Mouse (Mus musculus): Measurements from ENCODE around the gene Olfml1.
A peak's percentile ranks its signal among the peaks of the same experiment; 100 is the strongest.

Gene Olfml1

DNA sequence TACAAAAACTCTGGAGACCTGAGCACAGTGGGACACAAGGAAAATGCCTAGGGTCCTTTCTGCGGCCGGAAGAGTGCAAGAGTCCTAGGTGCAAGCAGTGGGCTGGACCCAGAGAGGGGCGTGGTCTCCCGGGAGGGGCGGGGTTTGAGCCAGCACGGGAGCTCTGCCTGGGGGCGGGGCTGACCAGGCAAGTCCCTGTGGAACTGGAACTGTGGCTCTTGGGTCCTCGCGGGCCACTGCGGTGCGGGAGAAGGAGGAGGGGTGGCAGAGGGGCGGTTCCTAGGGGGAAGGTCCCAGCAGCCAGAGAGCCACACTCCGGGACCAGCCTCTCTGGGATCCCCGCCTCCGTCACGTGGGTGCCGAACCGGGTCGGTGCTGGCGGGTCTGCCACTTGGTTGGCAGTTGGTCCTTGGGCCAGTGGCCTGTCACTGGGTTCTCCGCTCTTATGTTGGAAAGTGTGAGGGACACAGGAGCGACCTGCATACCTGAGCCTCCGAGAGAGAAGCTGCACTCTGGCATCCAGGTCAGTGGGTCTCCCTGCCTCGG is 27.7 kb downstream of the Olfml1 start, which contains the start of gene Ppfibp2:
Ppfibp2 (plus strand) TSS at position 351 of the 546 bp plus-strand sequence.
- peak; percentile 66 to 74 for DNase-seq (ENCODE audit: low spot score in 2 of 2)

DNA sequence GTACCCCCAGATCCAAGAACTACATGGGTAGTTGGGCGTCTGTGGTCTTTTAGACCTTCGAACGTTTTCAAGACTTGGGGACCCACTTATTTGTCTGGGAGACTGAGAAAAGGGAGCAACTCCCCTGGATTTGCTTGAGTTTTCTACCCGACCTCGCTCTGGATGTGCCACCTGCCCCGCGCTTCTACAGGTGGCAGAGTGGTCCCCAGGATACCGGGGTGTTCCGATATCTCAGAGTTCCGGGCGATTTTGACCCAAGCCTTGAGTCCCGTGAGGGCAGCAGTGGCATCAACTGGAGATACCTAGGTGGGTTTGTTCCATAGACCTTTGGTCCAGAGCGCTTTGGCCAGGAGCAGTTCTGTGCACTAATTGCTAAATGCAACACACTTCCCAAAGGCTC is 28.2 kb downstream of the Olfml1 start:
- DNase-seq (ENCODE audit: low spot score in 2 of 2): no peak

DNA sequence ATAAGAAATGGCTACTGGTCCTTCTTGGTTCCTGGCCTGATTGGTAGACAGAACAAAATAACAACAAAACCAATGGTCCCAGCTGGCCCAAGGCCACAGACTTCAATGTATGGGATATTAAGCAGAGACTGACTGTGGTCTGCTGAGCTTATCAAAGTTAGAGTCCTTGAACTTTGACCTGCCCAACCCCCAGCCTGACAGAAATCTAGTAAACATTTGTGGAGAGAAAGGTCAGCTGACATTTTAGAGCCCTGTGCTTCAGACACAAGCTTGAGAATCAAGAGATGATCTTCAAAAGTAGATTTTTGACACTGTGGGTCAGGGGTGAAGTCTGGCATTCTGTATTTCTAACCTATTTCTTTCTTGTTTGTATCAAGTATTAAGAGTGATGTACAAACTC is 29.5 kb downstream of the Olfml1 start:
- no peak for DNase-seq (ENCODE audit: low spot score in 2 of 2)

DNA sequence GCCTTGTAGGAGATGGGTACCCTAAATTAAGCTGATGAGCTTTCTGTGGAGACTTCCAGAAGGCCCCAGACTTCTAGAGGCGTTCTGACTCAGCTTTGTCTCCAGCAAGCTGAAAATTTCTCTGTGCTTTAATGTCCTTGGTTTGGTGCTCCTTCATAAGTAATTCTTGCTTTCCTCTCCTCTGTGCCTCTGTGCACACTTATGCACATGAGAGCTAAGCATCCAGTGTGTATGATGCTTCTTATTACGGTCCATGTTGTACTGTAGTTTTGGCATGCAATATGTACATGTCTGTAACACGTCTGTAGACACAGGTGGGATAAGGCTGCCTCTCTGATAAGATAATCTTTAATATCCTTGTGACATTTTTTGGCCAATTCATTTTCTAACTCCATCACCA is 30.7 kb downstream of the Olfml1 start:
- no peak for DNase-seq (ENCODE audit: low spot score in 2 of 2)

DNA sequence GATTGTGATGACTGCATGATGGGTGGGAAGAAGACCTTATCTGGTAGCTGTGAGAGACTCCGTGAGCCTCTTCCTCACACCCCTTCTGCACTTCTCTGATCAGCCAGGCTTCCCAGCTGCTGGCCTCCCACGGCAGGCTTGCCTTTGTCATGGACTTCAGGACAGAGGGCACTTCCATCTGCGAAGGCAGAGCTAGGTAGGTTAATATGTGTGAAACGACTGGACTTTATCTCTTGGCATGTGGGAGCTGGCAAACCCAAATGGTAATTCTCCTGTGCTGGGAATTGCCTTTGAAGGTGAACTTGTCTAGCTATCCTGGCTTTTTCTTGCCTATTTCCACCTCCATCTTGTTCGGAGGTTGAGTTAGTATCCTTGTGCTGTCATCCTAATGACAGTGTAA is 33.4 kb downstream of the Olfml1 start:
- DNase-seq (ENCODE audit: low spot score in 2 of 2): no peak

DNA sequence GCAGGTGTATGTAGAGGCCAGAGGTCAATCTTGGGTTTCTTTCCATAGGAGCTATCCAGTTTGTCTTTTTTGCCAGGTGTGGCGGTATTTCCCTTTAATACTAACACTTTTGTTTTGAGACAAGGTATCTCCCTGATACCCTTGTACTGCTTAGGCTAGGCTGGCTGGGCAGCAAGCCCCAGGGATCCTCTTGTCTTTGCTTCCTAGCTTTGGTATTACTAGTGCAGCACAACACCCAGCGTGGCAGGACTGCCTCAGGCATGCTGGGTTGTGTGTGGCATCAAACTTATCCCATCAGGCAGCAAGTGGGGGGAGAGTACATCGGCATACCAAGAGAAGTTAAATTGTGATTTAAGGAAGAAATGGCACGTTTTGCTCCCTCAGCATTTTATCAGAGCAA is 35.3 kb downstream of the Olfml1 start:
- DNase-seq (ENCODE audit: low spot score in 2 of 2): no peak

DNA sequence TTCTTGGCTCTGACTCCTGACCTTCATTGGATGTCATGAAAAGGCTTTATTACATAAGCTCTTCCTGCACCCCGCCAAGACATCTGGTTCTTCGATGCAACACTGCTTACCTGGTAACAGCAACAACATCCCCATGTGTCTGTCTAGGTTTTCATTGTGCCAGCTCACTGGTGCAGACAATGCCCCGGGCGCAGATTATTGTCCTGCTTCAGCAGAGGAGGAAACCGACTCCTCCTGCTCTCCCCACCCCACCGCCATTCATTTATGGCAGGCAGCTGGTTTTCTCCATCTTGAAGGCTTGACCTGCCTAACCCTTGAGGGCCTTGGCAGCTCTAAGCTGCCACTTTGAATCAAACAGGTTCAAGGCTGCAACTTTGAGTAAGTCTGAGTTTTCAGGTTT is 35.7 kb downstream of the Olfml1 start:
- DNase-seq (ENCODE audit: low spot score in 2 of 2): no peak

DNA sequence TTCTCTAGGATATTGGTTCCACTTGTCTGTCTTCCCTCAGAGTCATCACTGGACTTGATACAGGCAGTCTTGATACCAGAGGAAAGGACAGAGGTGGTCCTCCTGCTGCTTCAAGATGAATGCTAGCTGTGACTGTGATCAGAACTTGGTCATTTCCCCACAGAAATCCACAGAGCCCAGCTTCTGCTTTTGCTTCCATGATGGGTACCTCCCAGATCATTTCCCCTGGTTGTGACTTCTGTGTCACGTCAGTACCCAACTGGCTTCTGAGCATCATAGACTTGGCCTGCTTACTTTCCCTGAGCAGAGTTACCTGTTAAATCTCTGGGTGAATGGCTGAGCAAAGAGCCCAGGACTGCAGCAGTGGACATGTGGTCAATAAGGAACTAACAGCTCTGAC is 40.5 kb downstream of the Olfml1 start:
- DNase-seq (ENCODE audit: low spot score in 2 of 2): no peak

DNA sequence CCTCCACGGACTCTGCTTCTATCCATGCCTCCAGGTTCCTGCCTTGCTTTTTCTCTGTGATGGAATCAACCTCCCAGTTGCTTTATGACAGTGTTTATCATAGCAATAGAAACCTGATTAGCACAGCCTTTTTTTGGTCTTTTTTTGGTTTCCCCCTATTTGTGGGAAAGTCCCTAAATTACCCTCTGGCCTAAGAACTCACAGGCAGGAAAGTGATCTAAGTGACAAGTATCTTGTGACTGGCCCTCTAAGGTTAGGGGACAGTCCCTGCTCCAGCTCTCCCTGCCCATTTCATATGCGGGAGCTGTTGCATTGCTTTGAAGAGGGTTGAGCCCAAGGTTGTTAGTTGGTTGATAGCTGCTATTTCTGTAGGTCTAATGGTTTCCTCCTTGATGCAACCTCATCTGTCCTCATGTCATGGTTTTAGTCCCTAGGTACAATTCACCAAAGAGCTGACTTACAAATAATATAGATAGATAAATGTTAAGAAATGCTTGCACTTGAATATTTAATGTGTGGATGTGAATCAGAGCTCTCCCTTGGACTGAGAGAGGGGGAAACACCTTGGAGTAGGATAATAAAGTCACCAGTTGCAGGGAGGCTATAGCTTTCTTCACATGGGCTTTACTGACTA is 42.5 kb downstream of the Olfml1 start:
- DNase-seq (ENCODE audit: low spot score in 2 of 2): no peak

DNA sequence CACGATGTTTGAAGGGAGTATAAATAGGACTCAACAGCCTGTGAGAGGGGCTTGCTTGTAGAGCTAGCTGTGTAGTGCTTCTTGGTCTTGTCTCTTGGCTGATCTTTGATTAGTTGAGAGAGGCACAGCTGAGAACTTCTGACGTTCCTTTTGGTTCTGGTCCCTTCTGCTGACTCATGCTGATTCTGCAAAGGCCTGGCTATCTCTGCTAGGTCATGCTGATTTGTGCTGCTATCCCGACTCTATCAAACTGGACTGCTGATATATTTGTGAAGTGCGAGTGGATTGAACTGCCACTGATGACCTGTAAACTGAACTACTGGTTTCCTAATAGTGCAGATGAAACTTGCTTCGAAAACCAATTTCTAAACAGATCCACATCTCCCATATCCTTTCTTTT is 43.6 kb downstream of the Olfml1 start:
- DNase-seq (ENCODE audit: low spot score in 2 of 2): no peak

DNA sequence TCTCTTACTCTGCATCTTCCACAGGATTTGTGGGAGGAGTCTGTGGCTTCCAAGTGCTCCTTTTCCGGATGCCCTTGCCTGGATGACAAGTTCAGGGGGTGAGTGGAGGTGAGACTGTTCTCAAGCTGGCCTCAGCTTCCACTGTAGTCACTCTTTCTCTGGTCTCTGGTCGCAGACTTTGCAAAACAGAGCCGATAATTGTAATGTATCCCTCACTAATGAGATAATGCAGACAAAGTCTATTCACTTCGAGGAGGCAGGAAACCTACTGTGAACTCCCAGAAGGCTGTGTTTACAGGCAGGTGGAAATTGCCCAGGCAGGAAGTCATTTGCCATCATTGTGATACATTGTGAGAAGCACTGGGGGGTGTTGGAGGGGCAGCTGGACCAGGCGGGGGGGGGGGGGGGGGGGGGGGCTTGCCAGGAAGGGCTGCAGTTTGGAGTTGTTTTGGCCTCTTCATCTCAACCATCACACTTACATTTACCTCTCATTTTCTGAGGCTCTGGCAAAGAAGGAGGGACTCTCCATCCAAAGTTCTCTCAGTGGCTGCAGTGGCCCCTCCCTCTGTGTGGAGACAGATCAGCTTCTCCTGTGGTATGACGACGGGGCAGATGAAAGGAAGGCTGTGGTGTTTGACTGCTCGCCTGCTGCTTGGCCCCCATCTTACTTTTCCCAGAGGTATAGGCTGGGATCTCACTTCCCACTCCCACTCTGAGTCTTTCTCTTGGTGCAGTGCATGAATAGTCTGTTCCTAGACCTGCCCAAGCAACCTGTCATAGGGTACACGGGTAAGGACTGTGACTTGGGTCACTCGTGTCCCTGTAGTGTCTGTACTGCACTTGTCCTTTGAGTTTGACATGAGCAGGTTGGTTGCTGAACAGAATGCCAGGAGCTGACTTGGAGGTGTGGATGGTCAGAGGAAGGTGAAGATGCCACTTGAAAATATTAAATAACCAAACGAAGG is 51.1 kb downstream of the Olfml1 start:
- DNase-seq (ENCODE audit: low spot score in 2 of 2): no peak

DNA sequence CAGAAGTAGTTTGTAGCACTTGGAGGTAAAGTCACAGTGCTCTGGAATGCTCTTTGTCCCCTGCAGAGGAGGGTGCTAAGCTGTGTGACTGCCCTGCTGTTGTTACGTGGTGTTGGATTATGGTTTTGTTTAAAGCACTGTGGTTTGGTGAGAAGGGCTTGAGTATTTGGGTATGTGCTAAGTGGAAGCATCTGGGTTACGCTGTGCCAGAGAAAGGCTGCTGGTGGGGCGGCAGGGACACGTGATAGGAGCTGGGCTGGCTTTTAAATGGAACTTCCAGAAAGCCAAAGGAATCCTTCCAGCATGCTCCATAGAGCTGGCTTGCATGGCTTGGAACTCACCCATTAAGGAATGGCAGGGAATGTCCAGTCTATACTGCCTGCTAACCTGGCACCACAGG is 52.0 kb downstream of the Olfml1 start:
- DNase-seq (ENCODE audit: low spot score in 2 of 2): no peak

DNA sequence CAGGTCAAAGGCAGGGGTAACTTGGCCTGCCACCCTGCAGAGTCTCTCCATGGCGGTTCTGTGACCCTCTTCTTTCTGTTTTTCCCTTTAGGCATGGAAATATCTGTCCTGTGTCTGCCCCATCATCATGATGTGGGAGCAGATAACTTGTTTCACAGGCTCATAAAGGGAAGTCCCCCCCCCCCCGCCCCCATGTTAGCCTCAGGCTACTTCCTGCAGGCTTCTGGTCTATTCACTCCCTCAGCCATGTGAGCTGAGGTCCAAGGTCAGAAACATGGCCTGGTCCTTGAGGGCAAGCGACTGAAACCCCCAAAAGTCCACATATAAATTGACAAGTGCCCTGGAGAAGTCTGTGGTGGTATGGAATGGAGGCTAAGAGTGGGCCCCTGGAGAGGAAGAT is 52.9 kb downstream of the Olfml1 start:
- no peak for DNase-seq (ENCODE audit: low spot score in 2 of 2)

DNA sequence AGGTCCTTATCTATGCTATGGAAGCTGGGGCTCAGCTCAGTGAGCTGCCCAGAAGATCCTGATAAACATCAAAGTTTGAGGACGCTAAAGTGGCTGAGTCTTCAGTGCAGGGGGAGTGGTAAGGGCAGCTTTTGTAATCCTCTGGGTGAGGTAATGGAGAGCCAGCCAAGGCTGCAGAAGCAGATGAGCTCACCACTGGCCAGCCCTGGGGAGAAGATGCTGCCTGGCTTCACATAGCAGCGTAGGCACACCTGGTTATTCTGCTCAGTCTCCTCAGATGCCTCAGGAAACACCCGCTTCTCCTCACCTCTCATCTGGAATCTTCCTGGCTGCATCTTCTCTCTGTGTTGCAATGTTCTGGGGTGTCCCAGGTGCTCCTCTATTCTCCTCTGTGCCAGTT is 57.2 kb downstream of the Olfml1 start:
- DNase-seq (ENCODE audit: low spot score in 2 of 2): no peak

DNA sequence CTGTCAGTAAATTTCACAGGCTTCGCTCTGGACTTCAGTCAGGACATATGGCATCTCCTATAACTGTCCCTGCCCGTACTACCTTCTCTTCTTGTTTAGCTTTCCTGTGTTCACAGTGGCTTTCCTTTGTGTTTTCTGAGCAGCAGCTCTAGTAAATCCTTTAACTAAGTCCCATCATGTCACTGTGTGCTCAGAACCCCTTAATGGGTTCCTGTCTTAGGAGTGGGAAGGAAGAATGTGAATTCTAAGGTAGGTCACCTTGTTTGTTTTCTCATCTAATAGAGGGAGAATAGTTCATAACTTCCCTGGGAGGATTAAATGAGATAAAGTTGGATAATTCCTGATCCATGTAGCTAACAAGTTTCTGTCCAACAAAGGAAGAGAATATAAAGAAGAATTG is 57.8 kb downstream of the Olfml1 start, which contains the start of gene 5330417H12Rik:
5330417H12Rik (minus strand) TSS at position 101 of the 400 bp plus-strand sequence.
- no peak for DNase-seq (ENCODE audit: low spot score in 2 of 2)

DNA sequence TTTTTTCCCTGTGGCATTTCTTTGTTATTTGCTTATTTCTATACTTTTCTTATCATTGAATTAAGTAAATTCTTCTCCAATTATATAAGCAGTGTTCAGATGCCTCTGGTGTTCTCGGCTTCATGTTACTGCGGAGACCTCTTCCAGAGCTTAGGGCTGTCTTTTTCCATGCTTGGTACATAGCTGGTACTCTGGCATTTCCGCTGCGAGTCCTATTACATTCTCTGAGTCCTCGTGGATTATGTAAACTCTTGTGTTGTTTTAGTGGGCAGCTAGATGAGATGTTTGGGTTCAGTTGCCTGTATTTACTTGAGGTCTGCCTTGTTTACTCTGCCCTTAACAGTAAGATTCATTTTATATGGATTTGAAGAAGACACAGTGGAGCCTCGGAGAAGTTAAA is 58.5 kb downstream of the Olfml1 start:
- DNase-seq (ENCODE audit: low spot score in 2 of 2): no peak

DNA sequence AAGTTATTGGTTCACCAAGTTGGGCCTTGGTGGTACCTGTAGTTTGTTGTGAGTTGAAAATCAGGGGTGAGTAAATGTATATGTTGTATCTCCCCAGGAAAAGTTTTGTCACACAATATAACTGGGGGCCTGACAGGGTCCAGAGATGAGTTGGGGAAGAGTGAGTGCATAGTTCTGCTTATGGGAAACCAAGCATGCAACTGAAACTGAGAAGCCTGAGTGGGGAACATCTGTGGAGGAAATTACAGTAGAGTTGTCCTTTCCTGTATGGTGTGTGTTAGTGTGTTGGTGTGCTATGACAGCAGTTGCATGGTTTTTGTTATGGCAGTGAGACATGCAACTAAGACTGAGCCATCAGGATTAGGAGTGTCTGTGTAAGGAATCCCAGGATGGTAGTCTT is 61.1 kb downstream of the Olfml1 start:
- no peak for DNase-seq (ENCODE audit: low spot score in 2 of 2)

DNA sequence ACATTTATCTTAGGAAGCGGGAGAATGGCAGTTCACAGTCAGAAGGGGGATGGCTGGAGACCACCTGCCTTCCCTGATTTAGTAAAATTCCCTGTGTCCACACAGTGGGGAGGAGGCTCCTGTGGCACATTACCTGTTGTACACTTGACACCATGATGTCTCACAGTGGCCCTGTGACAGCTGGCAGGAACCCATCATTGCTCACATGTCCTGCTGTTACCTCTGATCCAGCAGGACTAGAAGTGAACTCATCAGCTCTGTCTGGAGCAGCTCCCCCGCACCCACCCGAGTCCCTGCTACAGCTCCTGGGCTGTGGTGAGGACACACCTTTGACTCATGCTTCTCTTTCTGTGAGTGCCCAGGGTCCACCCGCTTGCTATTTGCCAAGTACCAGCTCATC is 66.0 kb downstream of the Olfml1 start:
- DNase-seq (ENCODE audit: low spot score in 2 of 2): no peak

DNA sequence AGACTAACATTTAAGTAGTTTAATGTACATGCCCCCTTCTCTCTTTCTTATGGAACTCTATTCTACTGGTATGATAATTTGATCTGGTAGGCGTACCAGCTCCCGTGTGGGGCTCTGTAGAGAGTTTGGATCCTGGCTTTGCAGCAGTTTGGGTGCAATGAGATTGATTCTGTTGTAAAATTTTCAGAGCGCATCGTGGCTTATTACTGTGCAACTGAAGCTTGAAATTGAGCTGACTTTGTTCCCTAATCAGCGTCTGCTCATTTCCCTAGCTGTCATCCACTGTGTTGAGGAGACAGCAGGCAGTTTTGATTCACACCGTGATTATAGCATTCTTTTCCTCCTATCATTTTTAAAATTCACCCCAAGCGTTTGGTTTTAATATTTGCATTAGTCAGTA is 70.2 kb downstream of the Olfml1 start:
- no peak for DNase-seq (ENCODE audit: low spot score in 2 of 2)

DNA sequence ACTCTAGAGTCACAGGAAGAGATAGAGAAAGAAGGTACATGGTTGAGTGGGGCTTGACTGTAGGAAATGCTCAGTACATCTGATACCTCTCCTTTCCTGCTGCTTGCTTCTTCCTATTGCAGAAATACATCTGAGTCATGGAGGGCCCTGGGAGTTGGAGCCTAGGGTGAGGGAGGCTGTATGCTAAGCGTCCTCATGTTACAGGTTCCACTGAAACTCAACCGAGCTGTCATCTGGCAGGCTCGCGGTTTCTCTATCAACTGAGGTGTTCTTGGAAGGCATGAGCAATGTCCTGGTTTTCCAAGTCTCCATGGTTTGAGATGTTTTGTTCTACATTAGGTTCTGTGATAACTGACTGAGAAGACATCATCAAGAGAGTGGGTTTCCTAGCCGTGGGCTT is 70.8 kb downstream of the Olfml1 start:
- DNase-seq (ENCODE audit: low spot score in 2 of 2): no peak
